Mouse (Mus musculus): ENCODE measurements around the gene Tmem115.

- TF ChIP-seq CTCF (IDR thresholded peaks at IDR 0.05; ENCODE audit: low read depth) (no peak), EP300 (IDR thresholded peaks at IDR 0.05; ENCODE audit: low read depth) (no peak)
These were observed 22.6 kb downstream of the Tmem115 start for GRCm38 (mm10) chr9:107556346-107556745.
